Mouse (Mus musculus) brain, embryonic 14.5 days (tissue): ENCODE measurements around the gene Xrn2.

ENCODE experiments used
- CTCF ChIP-seq: fragments of 200-500 bp; IDR thresholded peaks from 2 replicates; pipeline ENCODE4 v1.5.1; 2012; ENCODE audit warnings: inconsistent platforms, mild to moderate bottlenecking, moderate library complexity, borderline replicate concordance; ENCODE audit not compliant: insufficient read depth, insufficient read length; ENCODE audit errors: extremely low read depth
- POLR2A ChIP-seq: fragments of 200-500 bp; IDR thresholded peaks from 2 replicates; pipeline ENCODE4 v1.6.1; 2012; ENCODE audit warnings: mild to moderate bottlenecking, inconsistent platforms, borderline replicate concordance; ENCODE audit not compliant: poor library complexity, insufficient read depth, insufficient read length, severe bottlenecking; ENCODE audit errors: extremely low read depth

DNA sequence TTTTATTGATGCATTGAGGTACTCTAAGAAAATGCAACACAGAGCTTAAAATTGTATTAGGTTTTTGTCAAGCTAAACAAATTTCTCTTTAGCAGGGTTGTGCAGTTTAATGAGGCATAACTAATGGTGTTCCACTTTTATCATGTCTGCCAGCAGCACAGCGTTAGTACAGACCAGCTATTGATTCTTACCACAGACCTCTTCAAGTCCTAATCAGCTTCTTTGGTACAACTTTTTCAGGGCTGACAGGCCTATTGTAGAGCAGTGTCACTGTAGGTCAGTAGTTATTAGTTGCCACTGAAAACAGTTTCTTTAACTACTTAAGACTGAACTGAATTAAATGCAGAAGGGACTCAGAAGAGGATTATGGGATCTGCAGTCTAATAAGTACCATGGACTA lies 56.3 kb downstream of the Xrn2 start:
- TF ChIP-seq CTCF, result no peak
- no peak for TF ChIP-seq POLR2A
